Mouse (Mus musculus): Measurements from ENCODE around the gene Armh1. TPM values are rescaled to one million over a fixed set of nuclear protein-coding genes. Genes with fewer than 3 reads are reported as not detected.
"Not testable (repeated sequence)": the region's sequence is repeated elsewhere in the genome, so short reads cannot be mapped to it uniquely, and the experiment has no call there.

Armh1 gene
- polyA plus RNA-seq, 1 experiment = 0.52 TPM

DNA sequence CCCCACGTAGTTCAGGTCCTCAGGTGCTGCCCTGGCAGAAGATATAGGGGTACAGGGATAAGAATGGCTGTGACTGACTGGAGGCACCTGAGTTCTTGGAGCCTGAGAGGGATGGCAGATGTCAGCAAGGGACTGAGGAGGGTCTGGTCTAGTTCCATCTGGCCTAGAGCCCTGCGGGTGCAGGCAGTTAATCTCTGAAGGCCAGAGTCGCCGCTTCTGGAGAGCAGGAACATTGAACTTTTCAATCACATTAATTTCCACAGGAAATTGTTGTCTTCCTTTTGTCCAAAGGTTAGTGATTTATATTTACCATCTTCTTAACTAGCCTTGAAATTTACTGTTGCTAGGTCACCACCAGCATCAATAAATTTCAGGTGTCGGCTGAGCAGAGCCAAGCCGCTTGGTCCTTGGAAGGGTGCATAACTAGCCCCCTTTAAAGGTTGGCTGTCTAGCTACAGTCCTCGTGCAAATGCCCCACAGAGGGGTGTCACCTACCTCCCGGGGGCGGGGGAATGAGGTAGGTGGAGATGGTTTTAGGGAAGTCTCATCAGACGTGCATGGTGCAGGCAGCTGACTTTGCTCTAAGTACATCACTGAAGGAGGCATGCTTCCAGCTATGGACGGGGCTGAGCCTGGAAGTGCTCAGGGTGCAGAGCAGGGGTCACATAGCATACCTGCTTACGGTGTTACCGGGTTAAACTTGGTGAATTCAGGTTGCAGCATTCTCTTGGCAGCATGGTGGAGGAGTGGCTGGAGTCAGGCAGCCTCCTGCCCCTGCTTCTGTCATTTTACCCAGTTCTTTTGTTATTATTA, 10.4 kb upstream of the Armh1 start:
- Histone ChIP-seq H3K9ac (ENCODE audit: low read depth, poor library complexity, severe bottlenecking) (no peak overlapping the region), H3K36me3 (ENCODE audit: control insufficient read depth, insufficient read depth, low read length, poor library complexity, severe bottlenecking) (no peaks in the 10 kb centered on the region), H3K4me3 (ENCODE audit: low read depth, low read length) (no peak overlapping the region), H3K27me3 (ENCODE audit: control insufficient read depth, insufficient read depth, low read length, poor library complexity, severe bottlenecking) (no peaks in the 10 kb centered on the region), H3K27ac (ENCODE audit: insufficient read depth, low read length) (no peak overlapping the region), H3K9me3 (replicated peaks; ENCODE audit: control insufficient read depth, insufficient read depth, low read length, poor library complexity, severe bottlenecking) (no peaks in the 10 kb centered on the region), H3K4me1 (ENCODE audit: control insufficient read depth, insufficient read depth, low read length) (peaks cover 2% of the 10 kb centered on the region)
- TF ChIP-seq CTCF (IDR thresholded peaks at IDR 0.05; ENCODE audit: low read depth, low read length) (no peak), POLR2A (IDR thresholded peaks at IDR 0.05; ENCODE audit: insufficient read depth, low read length) (no peak), EP300 (IDR thresholded peaks at IDR 0.05; ENCODE audit: insufficient read depth, low read depth, low read length) (no peak)

DNA sequence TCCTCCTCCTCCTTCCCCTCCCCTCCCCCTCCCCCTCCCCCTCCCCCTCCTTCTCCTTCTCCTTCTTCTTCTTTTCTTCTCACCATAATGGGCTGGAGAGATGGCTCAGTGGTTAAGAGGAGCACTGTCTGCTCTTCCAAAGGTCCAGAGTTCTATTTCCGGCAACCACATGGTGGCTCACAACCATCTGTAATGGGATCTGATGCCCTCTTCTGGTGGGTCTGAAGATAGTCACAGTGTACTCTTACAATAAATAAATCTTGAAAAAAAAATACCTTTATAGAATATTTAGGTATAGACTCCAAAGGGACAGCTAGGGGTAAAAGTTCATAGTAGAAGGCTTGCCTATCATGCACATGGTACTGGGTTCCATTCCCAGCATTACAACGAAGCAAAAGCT, 9.3 kb upstream of the Armh1 start:
- peaks cover 2% of the 10 kb centered on the region for H3K4me1 ChIP-seq (ENCODE audit: control insufficient read depth, insufficient read depth, low read length)
- no peak overlapping the region for H3K4me3 ChIP-seq (ENCODE audit: low read depth, low read length)

DNA sequence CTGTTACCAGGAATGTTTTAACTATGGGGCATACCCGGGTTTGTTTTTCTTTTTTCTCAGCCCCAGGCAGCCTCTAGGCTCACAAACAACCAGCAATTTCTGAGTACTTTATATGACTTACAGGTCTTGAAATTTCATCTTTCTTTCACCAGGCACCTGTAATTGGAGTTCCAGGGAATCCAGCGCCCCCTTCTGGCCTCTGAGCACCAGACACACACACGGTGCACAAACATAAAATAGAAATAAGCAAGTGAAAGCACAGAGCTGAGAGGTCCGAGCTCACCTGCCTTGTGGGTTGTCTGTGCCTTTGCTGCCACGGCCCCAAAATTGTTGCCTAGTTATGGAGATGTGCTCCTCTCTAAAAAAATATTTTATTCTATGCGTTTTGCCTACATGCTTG, 8.0 kb upstream of the Armh1 start:
- not testable (repeated sequence) for H3K4me3 ChIP-seq (ENCODE audit: low read depth, low read length); H3K27ac ChIP-seq (ENCODE audit: insufficient read depth, low read length); H3K4me1 ChIP-seq (ENCODE audit: control insufficient read depth, insufficient read depth, low read length)

More for the DNA sequence above, 9.3 kb upstream of the Armh1 start:
- no peak overlapping the region for H3K9ac ChIP-seq (ENCODE audit: low read depth, poor library complexity, severe bottlenecking)
- H3K9me3 ChIP-seq (replicated peaks; ENCODE audit: control insufficient read depth, insufficient read depth, low read length, poor library complexity, severe bottlenecking) = no peaks in the 10 kb centered on the region
- H3K27ac ChIP-seq (ENCODE audit: insufficient read depth, low read length) = no peak overlapping the region
- no peaks in the 10 kb centered on the region for H3K27me3 ChIP-seq (ENCODE audit: control insufficient read depth, insufficient read depth, low read length, poor library complexity, severe bottlenecking)
- TF ChIP-seq CTCF (IDR thresholded peaks at IDR 0.05; ENCODE audit: low read depth, low read length) = peak; percentile 5
- no peak for TF ChIP-seq POLR2A (IDR thresholded peaks at IDR 0.05; ENCODE audit: insufficient read depth, low read length)
- TF ChIP-seq EP300 (IDR thresholded peaks at IDR 0.05; ENCODE audit: insufficient read depth, low read depth, low read length) = no peak
- H3K36me3 ChIP-seq (ENCODE audit: control insufficient read depth, insufficient read depth, low read length, poor library complexity, severe bottlenecking) = no peaks in the 10 kb centered on the region

DNA sequence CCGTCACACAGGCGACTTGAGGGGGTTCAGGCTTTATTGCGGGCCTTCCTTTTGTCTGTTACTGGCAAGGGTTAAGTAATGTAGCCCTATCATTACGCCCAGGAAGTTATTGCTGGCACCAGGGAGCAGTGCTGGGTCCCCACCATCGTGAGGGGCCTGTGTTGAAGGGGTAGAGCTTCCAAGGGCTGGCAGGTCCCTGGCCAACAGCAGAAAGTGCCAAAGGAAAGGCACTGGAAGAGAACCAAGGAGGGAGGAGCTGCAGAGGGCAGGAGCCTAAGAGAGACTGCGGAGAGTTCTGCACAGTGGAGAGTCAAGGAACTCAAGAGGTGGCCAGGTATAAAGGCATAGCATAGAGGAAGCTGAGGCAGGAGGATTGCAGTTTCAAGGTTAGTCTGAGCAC, 2.7 kb upstream of the Armh1 start:
- H3K4me1 ChIP-seq (ENCODE audit: control insufficient read depth, insufficient read depth, low read length) = no peaks in the 10 kb centered on the region
- H3K27ac ChIP-seq (ENCODE audit: insufficient read depth, low read length) = no peak overlapping the region
- H3K36me3 ChIP-seq (ENCODE audit: control insufficient read depth, insufficient read depth, low read length, poor library complexity, severe bottlenecking) = no peaks in the 10 kb centered on the region
- no peaks in the 10 kb centered on the region for H3K9me3 ChIP-seq (replicated peaks; ENCODE audit: control insufficient read depth, insufficient read depth, low read length, poor library complexity, severe bottlenecking)
- no peak overlapping the region for H3K9ac ChIP-seq (ENCODE audit: low read depth, poor library complexity, severe bottlenecking)
- no peak for TF ChIP-seq CTCF (IDR thresholded peaks at IDR 0.05; ENCODE audit: low read depth, low read length)
- TF ChIP-seq POLR2A (IDR thresholded peaks at IDR 0.05; ENCODE audit: insufficient read depth, low read length) = no peak
- no peaks in the 10 kb centered on the region for H3K27me3 ChIP-seq (ENCODE audit: control insufficient read depth, insufficient read depth, low read length, poor library complexity, severe bottlenecking)
- no peak overlapping the region for H3K4me3 ChIP-seq (ENCODE audit: low read depth, low read length)

More for the DNA sequence above, 8.0 kb upstream of the Armh1 start:
- H3K36me3 ChIP-seq (ENCODE audit: control insufficient read depth, insufficient read depth, low read length, poor library complexity, severe bottlenecking); H3K9me3 ChIP-seq (replicated peaks; ENCODE audit: control insufficient read depth, insufficient read depth, low read length, poor library complexity, severe bottlenecking); H3K27me3 ChIP-seq (ENCODE audit: control insufficient read depth, insufficient read depth, low read length, poor library complexity, severe bottlenecking); H3K9ac ChIP-seq (ENCODE audit: low read depth, poor library complexity, severe bottlenecking): not testable (repeated sequence)
- peak; percentile 63 for TF ChIP-seq CTCF (IDR thresholded peaks at IDR 0.05; ENCODE audit: low read depth, low read length)

DNA sequence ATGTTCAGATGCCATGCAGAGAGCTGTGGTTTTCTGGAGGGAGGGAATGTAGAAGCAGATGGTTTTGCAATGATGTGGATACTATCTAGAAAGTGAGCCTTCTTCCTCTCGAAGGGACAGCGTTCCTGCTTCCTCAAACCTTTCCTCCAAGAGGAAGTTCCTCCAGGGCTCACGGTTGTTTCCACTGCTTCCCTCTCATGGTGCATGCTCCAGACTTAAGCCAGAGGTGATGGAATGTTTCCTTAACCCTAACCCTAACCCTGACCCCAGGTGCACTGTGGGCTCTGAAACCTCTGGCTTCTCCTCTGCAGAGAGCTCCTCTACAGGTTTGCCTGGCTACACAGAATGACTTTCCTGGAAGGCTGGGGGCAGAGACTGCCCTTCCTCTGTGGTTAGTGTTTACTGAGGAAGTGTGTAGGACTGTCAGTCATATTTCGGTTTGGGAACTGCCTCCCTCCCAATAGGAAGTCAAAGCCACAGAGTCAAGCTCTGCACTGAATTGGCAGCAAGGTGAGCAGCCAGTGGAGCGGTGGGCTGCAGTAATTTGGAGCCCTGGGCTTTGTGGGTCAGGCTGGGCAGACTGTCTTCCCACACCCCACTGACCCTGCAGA, 2.2 kb upstream of the Armh1 start:
- Histone ChIP-seq H3K9ac (ENCODE audit: low read depth, poor library complexity, severe bottlenecking) (no peak overlapping the region), H3K4me1 (ENCODE audit: control insufficient read depth, insufficient read depth, low read length) (no peaks in the 10 kb centered on the region), H3K36me3 (ENCODE audit: control insufficient read depth, insufficient read depth, low read length, poor library complexity, severe bottlenecking) (no peaks in the 10 kb centered on the region), H3K27ac (ENCODE audit: insufficient read depth, low read length) (no peak overlapping the region), H3K4me3 (ENCODE audit: low read depth, low read length) (no peak overlapping the region), H3K9me3 (replicated peaks; ENCODE audit: control insufficient read depth, insufficient read depth, low read length, poor library complexity, severe bottlenecking) (no peaks in the 10 kb centered on the region), H3K27me3 (ENCODE audit: control insufficient read depth, insufficient read depth, low read length, poor library complexity, severe bottlenecking) (no peaks in the 10 kb centered on the region)
- TF ChIP-seq EP300 (IDR thresholded peaks at IDR 0.05; ENCODE audit: insufficient read depth, low read depth, low read length) (no peak), POLR2A (IDR thresholded peaks at IDR 0.05; ENCODE audit: insufficient read depth, low read length) (no peak), CTCF (IDR thresholded peaks at IDR 0.05; ENCODE audit: low read depth, low read length) (no peak)

Measured in ES-Bruce4 (cell line).